Mouse (Mus musculus) heart, embryonic 11.5 days (tissue): ENCODE data around the gene Ank. TPM values are rescaled to one million over a fixed set of nuclear protein-coding genes. Genes with fewer than 3 reads are reported as not detected.

ENCODE experiments used
- ATAC-seq: fragments of 200-750 bp; cut with Nextera tagmentation; replicated peaks from 2 replicates; pipeline ENCODE4 v1.8.0; 2017; ENCODE audit warnings: moderate library complexity; ENCODE audit not compliant: insufficient number of reproducible peaks, low FRiP score, low TSS enrichment
- H3K27ac ChIP-seq: fragments of 300-500 bp; sonication (generic); 2 replicates; pipeline ENCODE4 v1.5.1; 2014; ENCODE audit warnings: mild to moderate bottlenecking, low read depth, low read length
- H3K27me3 ChIP-seq: fragments of 300-500 bp; sonication (generic); 2 replicates; pipeline ENCODE4 v1.6.1; 2014; ENCODE audit warnings: mild to moderate bottlenecking, low read length, mixed read lengths; ENCODE audit not compliant: control insufficient read depth, insufficient read depth
- H3K36me3 ChIP-seq: fragments of 300-500 bp; sonication (generic); 2 replicates; pipeline ENCODE4 v1.6.1; 2014; ENCODE audit warnings: mild to moderate bottlenecking, low read length, moderate library complexity, mixed read lengths; ENCODE audit not compliant: control insufficient read depth, insufficient read depth
- H3K4me1 ChIP-seq: fragments of 300-500 bp; sonication (generic); 2 replicates; pipeline ENCODE4 v1.6.1; 2014; ENCODE audit warnings: low read length; ENCODE audit not compliant: control insufficient read depth, insufficient read depth
- H3K4me2 ChIP-seq: fragments of 300-500 bp; sonication (generic); 2 replicates; pipeline ENCODE4 v1.6.1; 2014; ENCODE audit warnings: mild to moderate bottlenecking, moderate library complexity
- H3K4me3 ChIP-seq: fragments of 300-500 bp; sonication (generic); 2 replicates; pipeline ENCODE4 v1.5.1; 2014; ENCODE audit warnings: low read depth, low read length
- H3K9ac ChIP-seq: fragments of 300-500 bp; sonication (generic); 2 replicates; pipeline ENCODE4 v1.6.1; 2014; ENCODE audit warnings: mild to moderate bottlenecking, low read depth, low read length, moderate library complexity
- H3K9me3 ChIP-seq: fragments of 300-500 bp; sonication (generic); replicated peaks from 2 replicates; pipeline ENCODE4 v1.6.1; 2016; ENCODE audit warnings: low read length; ENCODE audit not compliant: control insufficient read depth
- WGBS: fragments of 180-500 bp; shearing (Covaris S2); extraction: QIAGEN DNeasy Blood & Tissue Kit; methylation state at CpG from one replicate; pipeline ENCODE4 v1.1.7; 2014; ENCODE audit not compliant: insufficient replicate concordance; 5-methylcytosine and 5-hydroxymethylcytosine counted together
- polyA plus RNA-seq: library from polyadenylated mRNA; unstranded; fragments of >200 nt; fragmentation: Nextera tagmentation; extraction: Ambion mirVana; gene quantifications from 2 replicates; pipeline ENCODE4 v1.2.1, GENCODE M21; 2014

Ank gene
- polyA plus RNA-seq, 1 experiment from 2014 or later: 13.5 TPM

GRCm38 (mm10) chr15:27620475-27621185 is 154.2 kb downstream of the Ank start:
- ATAC-seq: no peak

GRCm38 (mm10) chr15:27623286-27623685 is 156.8 kb downstream of the Ank start:
- no peak overlapping the region for H3K27ac ChIP-seq
- H3K27me3 ChIP-seq: no peaks in the 10 kb centered on the region
- 87% methylated on average over 6 of the region's 6 CpGs for WGBS
- H3K4me1 ChIP-seq: peaks cover 24% of the 10 kb centered on the region
- H3K4me2 ChIP-seq: no peak overlapping the region
- peaks cover 4% of the 10 kb centered on the region; the same call in 1 of the 2 replicates for H3K36me3 ChIP-seq
- ATAC-seq: no peak
- H3K9me3 ChIP-seq: no peaks in the 10 kb centered on the region
- H3K4me3 ChIP-seq: no peak overlapping the region
- no peak overlapping the region for H3K9ac ChIP-seq

More at GRCm38 (mm10) chr15:27620475-27621185, 154.2 kb downstream of the Ank start:
- Histone ChIP-seq H3K9me3 (no peaks in the 10 kb centered on the region), H3K27me3 (no peaks in the 10 kb centered on the region), H3K4me3 (no peak overlapping the region), H3K36me3 (peaks cover 9% of the 10 kb centered on the region), H3K4me2 (no peak overlapping the region), H3K9ac (no peak overlapping the region), H3K4me1 (peaks cover 16% of the 10 kb centered on the region), H3K27ac (no peak overlapping the region)
- 80% methylated on average over 6 of the region's 6 CpGs for WGBS

GRCm38 (mm10) chr15:27625014-27625889 is 158.8 kb downstream of the Ank start:
- peaks cover 23% of the 10 kb centered on the region for H3K4me1 ChIP-seq

GRCm38 (mm10) chr15:27625890-27626255 is 159.4 kb downstream of the Ank start:
- no peaks in the 10 kb centered on the region for H3K27me3 ChIP-seq
- no peak overlapping the region for H3K9ac ChIP-seq
- peaks cover 24% of the 10 kb centered on the region for H3K4me1 ChIP-seq
- 65% methylated on average over 10 of the region's 10 CpGs for WGBS
- no peak overlapping the region for H3K4me2 ChIP-seq
- no peaks in the 10 kb centered on the region for H3K9me3 ChIP-seq
- H3K36me3 ChIP-seq: peaks cover 4% of the 10 kb centered on the region; the same call in 1 of the 2 replicates
- no peak overlapping the region for H3K4me3 ChIP-seq
- ATAC-seq: no peak
- no peak overlapping the region for H3K27ac ChIP-seq

More at GRCm38 (mm10) chr15:27625014-27625889, 158.8 kb downstream of the Ank start:
- 84% methylated on average over 13 of the region's 13 CpGs for WGBS
- Histone ChIP-seq H3K4me3 (no peak overlapping the region), H3K27me3 (no peaks in the 10 kb centered on the region), H3K4me2 (no peak overlapping the region), H3K27ac (no peak overlapping the region), H3K9ac (no peak overlapping the region), H3K36me3 (peaks cover 4% of the 10 kb centered on the region; the same call in 1 of the 2 replicates), H3K9me3 (no peaks in the 10 kb centered on the region)
- no peak for ATAC-seq

- Histone ChIP-seq H3K4me2 (no peak overlapping the region), H3K27ac (no peak overlapping the region), H3K4me1 (peaks cover 23% of the 10 kb centered on the region)
Measured at GRCm38 (mm10) chr15:27626314-27626713, 159.8 kb downstream of the Ank start.

GRCm38 (mm10) chr15:27627794-27628193 is 161.3 kb downstream of the Ank start:
- H3K9ac ChIP-seq: no peak overlapping the region
- H3K9me3 ChIP-seq: no peaks in the 10 kb centered on the region
- peaks cover 2% of the 10 kb centered on the region; the same call in 1 of the 2 replicates for H3K36me3 ChIP-seq
- no peak overlapping the region for H3K27ac ChIP-seq
- H3K4me2 ChIP-seq: no peak overlapping the region
- no peaks in the 10 kb centered on the region for H3K27me3 ChIP-seq
- WGBS: 86% methylated on average over 9 of the region's 9 CpGs
- no peak for ATAC-seq
- H3K4me3 ChIP-seq: no peak overlapping the region
- H3K4me1 ChIP-seq: peaks cover 23% of the 10 kb centered on the region

More at GRCm38 (mm10) chr15:27626314-27626713, 159.8 kb downstream of the Ank start:
- Histone ChIP-seq H3K9ac (no peak overlapping the region), H3K9me3 (no peaks in the 10 kb centered on the region), H3K4me3 (no peak overlapping the region), H3K27me3 (no peaks in the 10 kb centered on the region), H3K36me3 (peaks cover 4% of the 10 kb centered on the region; the same call in 1 of the 2 replicates)
- WGBS: 79% methylated on average over 1 of the region's 1 CpGs
- ATAC-seq: no peak

- peaks cover 23% of the 10 kb centered on the region for H3K4me1 ChIP-seq
- H3K4me3 ChIP-seq: 0 out of 2 replicates have a peak overlapping the region, but pooled peaks have one; percentile 85
- 80% methylated on average over 4 of the region's 4 CpGs for WGBS
- H3K36me3 ChIP-seq: no peaks in the 10 kb centered on the region
- no peaks in the 10 kb centered on the region for H3K9me3 ChIP-seq
- H3K27me3 ChIP-seq: no peaks in the 10 kb centered on the region
- ATAC-seq: no peak
- peak overlapping the region; percentile 90 for H3K4me2 ChIP-seq
- H3K9ac ChIP-seq: no peak overlapping the region
- H3K27ac ChIP-seq: no peak overlapping the region
Measured at GRCm38 (mm10) chr15:27629046-27629445, 162.6 kb downstream of the Ank start.

- Histone ChIP-seq H3K4me2 (peak overlapping the region; percentile 90), H3K27ac (peak overlapping the region; percentile 41; the same call in 1 of the 2 replicates), H3K4me3 (peak overlapping the region; percentile 85), H3K4me1 (peaks cover 23% of the 10 kb centered on the region), H3K27me3 (no peaks in the 10 kb centered on the region), H3K9ac (peak overlapping the region; percentile 81), H3K9me3 (no peaks in the 10 kb centered on the region), H3K36me3 (no peaks in the 10 kb centered on the region)
- 3% methylated on average over 34 of the region's 53 CpGs for WGBS
- ATAC-seq: peak; percentile 58
Measured at GRCm38 (mm10) chr15:27629800-27630600, 163.5 kb downstream of the Ank start.
